Mouse (Mus musculus): ENCODE measurements around the gene Cfap100.

GRCm38 (mm10) chr6:90469041-90469440 is 40.4 kb upstream of the Cfap100 start:
- TF ChIP-seq CTCF (IDR thresholded peaks at IDR 0.05; ENCODE audit: insufficient read depth, low read length) (no peak), POLR2A (IDR thresholded peaks at IDR 0.05; ENCODE audit: borderline replicate concordance, extremely low read depth, low read depth, low read length) (no peak)
